In the genomic region with DNA sequence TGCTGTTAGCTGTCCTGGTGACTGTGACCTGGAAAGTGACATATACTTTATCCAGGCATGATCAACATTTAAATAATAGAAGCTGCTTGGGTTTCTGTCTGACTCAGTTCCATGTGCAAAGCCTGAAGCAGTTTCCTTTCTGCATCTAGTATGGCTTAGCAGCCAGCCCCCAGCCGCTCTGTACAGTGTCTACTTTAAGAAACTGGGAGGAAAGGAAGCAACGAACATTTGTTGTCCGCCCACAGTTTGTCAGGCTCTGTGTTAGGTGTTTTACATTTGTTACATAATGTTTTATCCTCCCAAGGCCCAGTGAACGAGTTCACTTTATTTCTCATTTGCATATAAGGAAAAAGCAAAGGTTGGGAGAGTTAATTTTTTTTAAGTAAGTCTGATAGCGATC, we compare ENCODE assay signal across 24 mouse cellular contexts. TPM values are rescaled to one million over a fixed set of nuclear protein-coding genes. Genes with fewer than 3 reads are reported as not detected.
DNase-seq lines count a peak whose midpoint lies in the region; ATAC-seq and TF ChIP-seq lines count a peak whose summit lies in the region.
"Had no signal": no experiment of that assay in that cellular context is flagged by ENCODE, and none has a peak within 500 bp of the region (broad histone marks: within the 10 kb centered on the region; RNA-seq: fewer than 3 reads in every experiment).

No protein-coding gene starts in this region.

- H3K9ac ChIP-seq in intestine, postnatal 0 days (ENCODE audit: low read depth, low read length) = no peak overlapping the region
- H3K9ac ChIP-seq: embryonic facial prominence, embryonic 13.5 days; forebrain, embryonic 15.5 days; heart, embryonic 12.5 days; hindbrain, embryonic 13.5 days; liver, embryonic 14.5 days; lung, embryonic 15.5 days had no signal

- peak; percentile 21 for DNase-seq in kidney, adult 9 months
- DNase-seq in kidney, adult 18-20 months = no peak
- DNase-seq in brain, adult 2 months (ENCODE audit: low read depth, low spot score) = peak; percentile 93
- peak; percentile 42 to 50 for DNase-seq in layer of hippocampus, postnatal 36 days
- peak; percentile 66 to 75 for DNase-seq in left cerebral cortex, postnatal 36 days (ENCODE audit: low spot score in 2 of 2)
- no peak for DNase-seq in cerebellum, adult 8-10 months
- DNase-seq in ovary, postnatal 10 days (ENCODE audit: low spot score) = no peak
- DNase-seq: cerebellum, adult 9-10 months; gastrocnemius, adult 2 months; heart, postnatal 14 days; thymus, postnatal 14 days had no signal

- H3K4me2 ChIP-seq in intestine, postnatal 0 days (replicated peaks; ENCODE audit: low read depth) = no peak overlapping the region
- H3K4me2 ChIP-seq: embryonic facial prominence, embryonic 13.5 days; forebrain, embryonic 15.5 days; heart, embryonic 12.5 days; hindbrain, embryonic 13.5 days; lung, embryonic 15.5 days; midbrain, embryonic 11.5 days had no signal

- 69% methylated on average over 5 of the region's 5 CpGs for WGBS in intestine, postnatal 0 days

- H3K9me3 ChIP-seq in intestine, postnatal 0 days (ENCODE audit: control insufficient read depth) = no peaks in the 10 kb centered on the region
- H3K9me3 ChIP-seq: embryonic facial prominence, embryonic 13.5 days; heart, embryonic 12.5 days; hindbrain, embryonic 13.5 days; lung, embryonic 15.5 days had no signal

- no peaks in the 10 kb centered on the region for H3K4me1 ChIP-seq in intestine, postnatal 0 days (replicated peaks; ENCODE audit: control insufficient read depth, insufficient read depth, low read length)
- H3K4me1 ChIP-seq: embryonic facial prominence, embryonic 13.5 days; forebrain, embryonic 15.5 days; heart, embryonic 12.5 days; hindbrain, embryonic 13.5 days; lung, embryonic 15.5 days had no signal

- H3K27ac ChIP-seq in intestine, postnatal 0 days (ENCODE audit: low read depth, low read length) = no peak overlapping the region
- H3K27ac ChIP-seq: embryonic facial prominence, embryonic 13.5 days; forebrain, embryonic 15.5 days; gastrocnemius, adult 2 months; hindbrain, embryonic 13.5 days; liver, embryonic 14.5 days; lung, embryonic 15.5 days; macrophage; stomach, postnatal 0 days had no signal

- no peaks in the 10 kb centered on the region for H3K27me3 ChIP-seq in intestine, postnatal 0 days (replicated peaks; ENCODE audit: control insufficient read depth, insufficient read depth, low read length)
- H3K27me3 ChIP-seq: CH12.LX; embryonic facial prominence, embryonic 13.5 days; forebrain, embryonic 15.5 days; heart, embryonic 12.5 days; lung, embryonic 15.5 days had no signal

- TF ChIP-seq CTCF in intestine, postnatal 0 days (IDR thresholded peaks at IDR 0.05; ENCODE audit: low read depth) = no peak

- no peaks in the 10 kb centered on the region for H3K36me3 ChIP-seq in intestine, postnatal 0 days (ENCODE audit: control insufficient read depth, insufficient read depth)
- H3K36me3 ChIP-seq: embryonic facial prominence, embryonic 13.5 days; forebrain, embryonic 15.5 days; heart, embryonic 12.5 days; hindbrain, embryonic 13.5 days; lung, embryonic 15.5 days had no signal

- intact Hi-C loops in left cerebral cortex, postnatal 36 days (cut with DNase I) = no loop called here

- ATAC-seq in intestine, postnatal 0 days = no peak
- ATAC-seq: forebrain, embryonic 15.5 days; inflammation-experienced regulatory T-cells, adult 6 months had no signal

- no peak overlapping the region for H3K4me3 ChIP-seq in intestine, postnatal 0 days (ENCODE audit: low read depth, low read length)
- H3K4me3 ChIP-seq: embryonic facial prominence, embryonic 13.5 days; forebrain, embryonic 15.5 days; gastrocnemius, adult 2 months; heart, embryonic 12.5 days; hindbrain, embryonic 13.5 days; lung, embryonic 15.5 days had no signal

RNA-seq across cellular contexts. Expression of a gene that starts 16.2 kb away (rescaled TPM):
- total RNA-seq in layer of hippocampus, postnatal 36 days (2021) = 100 to 1,000 TPM; 294 to 305 TPM
- 100 to 1,000 TPM; 499 to 557 TPM for total RNA-seq in left cerebral cortex, postnatal 36 days (2021)
- polyA plus RNA-seq in intestine, postnatal 0 days (2015; fragmentation: Nextera tagmentation; extraction: Ambion mirVana) = 6.8 and 6.9 TPM in 2 replicates
- total RNA-seq: MEL had no signal

Comparison
In these comparisons a context has a peak if more than half of its experiments do, and no peak if none do; other contexts are left out.
1. DNase-seq: peak in kidney, adult 9 months (single experiment), brain, adult 2 months (single experiment), layer of hippocampus, postnatal 36 days (2 of 2) and left cerebral cortex, postnatal 36 days (2 of 2); none in kidney, adult 18-20 months (single experiment), cerebellum, adult 8-10 months (single experiment) and ovary, postnatal 10 days (single experiment).